Mouse (Mus musculus) C2C12 (cell line): ENCODE results near the gene Mlxip.

Source experiments
- CTCF ChIP-seq: IDR thresholded peaks from one replicate; pipeline ENCODE4 v1.5.1; 2011; ENCODE audit not compliant: control insufficient read depth, insufficient read depth, insufficient read length
- MAX ChIP-seq: IDR thresholded peaks from one replicate; pipeline ENCODE4 v1.6.1; 2011; ENCODE audit warnings: mild to moderate bottlenecking, control low read depth
- MYOG ChIP-seq: IDR thresholded peaks from one replicate; pipeline ENCODE4 v1.6.1; 2011; ENCODE audit not compliant: control insufficient read depth, insufficient read length; ENCODE audit errors: extremely low read depth
- USF1 ChIP-seq: IDR thresholded peaks from one replicate; pipeline ENCODE4 v1.6.1; 2011; ENCODE audit warnings: low read depth, mild to moderate bottlenecking, control low read depth, moderate library complexity

- no peak for TF ChIP-seq CTCF
- no peak for TF ChIP-seq MAX
- no peak for TF ChIP-seq USF1
- TF ChIP-seq MYOG: no peak
These were observed 37.1 kb downstream of the Mlxip start for GRCm38 (mm10) chr5:123431524-123432304.
